Mouse (Mus musculus) erythroblast, adult 5-6 weeks (primary cell): Measurements from ENCODE around the gene Tmppe. TPM values are rescaled to one million over a fixed set of nuclear protein-coding genes. Genes with fewer than 3 reads are reported as not detected.
"Not testable (repeated sequence)": the region's sequence is repeated elsewhere in the genome, so short reads cannot be mapped to it uniquely, and the experiment has no call there.

Experiments
- ATAC-seq: replicated peaks from 2 replicates; pipeline ENCODE4 v1.8.0; 2016; ENCODE audit warnings: moderate number of reproducible peaks, mild to moderate bottlenecking, moderate TSS enrichment, inconsistent platforms; ENCODE audit not compliant: poor library complexity, low FRiP score, severe bottlenecking
- total RNA-seq, 2 experiments: library from RNA; stranded (forward) in 1 of 2; stranded (reverse) in 1 of 2; fragments of 150-400 nt in 1 of 2; fragments of 200-764, 138-1000 nt in 1 of 2; gene quantifications; 2 replicates each; pipeline versions ENCODE4 v1.2.3 to v1.2.4; 2015 to 2017; ENCODE audit warnings: low replicate concordance in 2 of 2

Tmppe gene
- total RNA-seq, 2 experiments from 2014 or later = 2.2 TPM; not detected in 1

- ATAC-seq = no peak
These were observed 10.2 kb upstream of the Tmppe start for GRCm38 (mm10) chr9:114390749-114391075.

GRCm38 (mm10) chr9:114394136-114394535, 6.8 kb upstream of the Tmppe start:
- ATAC-seq = not testable (repeated sequence)

DNA sequence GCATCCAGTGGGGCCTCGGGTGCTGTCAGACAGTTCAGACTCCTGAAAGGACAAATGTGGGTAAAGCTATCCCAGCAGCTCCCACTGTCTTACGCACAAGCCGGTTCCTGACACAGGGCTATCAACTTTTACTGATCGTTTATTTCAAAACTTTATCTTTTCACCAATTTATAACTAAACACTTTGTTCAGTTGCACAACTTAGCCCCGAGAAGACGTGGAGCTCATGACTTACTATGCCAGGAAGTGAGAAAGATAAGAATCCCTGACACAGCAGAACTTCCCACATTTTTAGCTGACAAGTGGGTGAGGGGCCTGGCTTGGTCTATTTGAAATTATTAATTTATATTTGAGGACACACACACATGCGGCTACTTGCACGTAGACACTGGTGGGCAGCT, 6.2 kb upstream of the Tmppe start:
- no peak for ATAC-seq

DNA sequence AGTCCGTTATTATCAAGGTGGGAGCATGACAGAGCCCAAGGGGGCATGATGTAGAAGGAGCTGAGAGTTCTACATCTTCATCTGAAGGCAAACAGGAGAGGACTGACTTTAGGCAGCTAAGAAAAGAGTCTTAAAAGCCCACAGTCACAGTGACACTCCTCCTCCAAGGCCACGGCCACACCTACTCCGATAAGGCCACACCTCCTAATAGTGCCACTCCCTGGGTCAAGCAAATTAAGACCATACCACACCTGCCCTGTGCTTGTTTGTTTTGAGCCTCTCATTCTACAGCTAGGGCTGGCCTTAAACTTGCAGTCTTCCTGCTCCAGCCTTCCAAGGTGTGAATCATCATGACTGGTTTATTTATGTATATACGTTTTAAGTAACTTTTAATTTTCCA, 5.6 kb upstream of the Tmppe start:
- ATAC-seq = peak; percentile 70

DNA sequence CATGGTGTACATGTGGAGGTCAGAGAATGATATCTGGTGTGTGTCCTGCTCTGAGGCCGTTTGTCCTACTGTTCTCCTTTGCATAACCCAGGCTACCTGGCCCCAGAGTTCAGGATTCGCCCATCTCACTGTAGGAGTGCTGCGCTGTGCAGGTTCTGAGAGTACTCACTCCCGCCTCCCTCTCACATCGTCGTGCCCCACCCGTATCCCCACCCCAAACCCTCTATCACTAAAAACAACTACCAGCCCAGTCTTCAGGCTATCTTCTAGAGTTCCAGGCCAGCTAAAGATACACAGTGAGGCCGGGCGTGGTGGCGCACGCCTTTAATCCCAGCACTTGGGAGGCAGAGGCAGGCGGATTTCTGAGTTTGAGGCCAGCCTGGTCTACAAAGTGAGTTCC, 1.2 kb upstream of the Tmppe start:
- ATAC-seq = no peak

- ATAC-seq = no peak
These were observed 337 bp upstream of the Tmppe start for GRCm38 (mm10) chr9:114400588-114400948.

DNA sequence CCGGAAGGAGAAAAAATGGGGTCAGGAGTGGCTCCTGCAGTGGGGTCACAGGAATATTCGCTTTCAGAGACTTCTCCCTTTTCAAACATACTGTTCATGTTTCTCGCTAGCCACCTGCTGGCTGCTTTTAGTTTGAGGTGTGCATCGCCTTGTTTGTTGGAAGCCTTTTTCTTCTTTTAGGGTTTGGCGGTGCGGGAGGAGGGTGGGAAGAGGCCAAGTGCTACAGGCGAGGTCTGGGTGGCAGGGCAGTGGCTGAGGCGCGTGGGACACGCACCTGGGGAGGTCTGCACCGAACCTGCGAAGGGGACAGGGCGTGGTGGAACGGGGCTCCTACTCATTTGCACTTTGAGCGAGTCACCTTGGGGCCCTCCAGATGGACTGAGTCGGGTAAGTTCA, 778 bp downstream of the Tmppe start:
- ATAC-seq = no peak

GRCm38 (mm10) chr9:114407676-114408075, 6.8 kb downstream of the Tmppe start:
- no peak for ATAC-seq

DNA sequence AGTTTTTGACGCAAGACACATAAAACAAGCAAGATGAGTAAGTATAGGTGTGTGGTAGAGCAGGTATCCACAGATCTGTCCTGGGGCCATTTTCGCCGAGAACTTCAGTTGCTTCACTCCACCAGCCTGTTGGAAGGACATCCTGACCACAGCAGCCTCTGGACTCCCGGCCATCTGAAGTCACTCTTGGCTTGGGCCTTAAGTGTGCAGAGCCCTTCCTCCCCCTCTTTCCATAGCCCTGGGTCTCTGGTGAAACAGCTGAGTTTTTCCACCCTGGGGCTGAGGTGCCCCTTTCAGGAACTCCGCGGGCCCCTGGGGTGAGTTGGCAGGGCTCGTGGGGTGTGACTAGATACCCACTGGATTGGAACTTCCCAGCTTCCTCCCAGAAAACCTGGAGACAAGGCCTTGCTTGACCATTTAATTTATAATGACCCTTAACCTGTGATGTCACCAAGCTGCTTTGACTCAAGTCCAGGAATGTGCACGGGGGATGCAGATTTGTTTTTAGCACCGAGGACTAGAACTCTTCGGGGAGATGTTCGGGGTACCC, 9.5 kb downstream of the Tmppe start:
- ATAC-seq = no peak

GRCm38 (mm10) chr9:114411295-114411694, 10.4 kb downstream of the Tmppe start:
- no peak for ATAC-seq

GRCm38 (mm10) chr9:114412406-114412805, 11.5 kb downstream of the Tmppe start:
- no peak for ATAC-seq

GRCm38 (mm10) chr9:114413866-114414265, 13.0 kb downstream of the Tmppe start:
- no peak for ATAC-seq

- ATAC-seq = peak; percentile 64; the same call in 1 of the 2 replicates
These were observed 14.8 kb downstream of the Tmppe start for GRCm38 (mm10) chr9:114415701-114416100.

DNA sequence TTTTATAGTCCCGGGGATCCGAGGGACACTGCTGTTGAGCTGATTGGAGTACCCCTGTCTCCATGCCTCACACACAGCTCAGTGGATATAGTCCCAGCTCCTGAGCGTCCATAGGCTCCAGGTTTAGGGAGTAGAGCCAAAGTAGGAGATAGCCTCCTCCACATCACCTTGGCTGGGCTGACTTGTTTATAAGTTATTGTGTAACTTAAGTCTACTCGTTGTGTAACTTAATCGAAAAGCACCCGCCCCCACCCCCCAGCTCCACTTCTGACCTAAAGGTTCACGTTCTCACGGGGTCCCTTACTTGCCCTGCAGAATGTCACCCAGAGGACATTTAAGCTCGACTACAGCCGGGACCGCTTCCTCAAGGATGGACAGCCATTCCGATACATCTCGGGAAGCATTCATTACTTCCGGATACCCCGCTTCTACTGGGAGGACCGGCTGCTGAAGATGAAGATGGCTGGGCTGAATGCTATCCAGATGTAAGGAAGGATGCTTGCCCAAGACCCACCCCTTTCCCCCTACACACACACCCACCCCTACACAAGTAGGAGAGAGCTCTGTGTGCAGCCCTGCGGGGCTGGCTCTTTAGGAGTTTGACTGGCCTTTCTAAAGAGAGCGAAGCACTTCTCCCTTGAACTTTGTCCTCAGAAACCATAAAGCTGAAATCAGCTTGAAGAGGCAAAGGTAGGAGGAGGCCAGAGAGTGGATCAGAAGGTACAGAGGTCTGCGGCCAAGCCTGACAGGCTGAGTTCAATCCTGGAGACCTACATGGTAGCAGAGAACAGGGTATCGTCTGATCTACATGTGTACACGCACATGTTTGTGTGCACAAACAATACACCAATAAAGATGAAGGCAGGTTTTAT, 16.0 kb downstream of the Tmppe start:
- ATAC-seq = no peak

- ATAC-seq = no peak; the same call in 1 of the 2 replicates
These were observed 17.3 kb downstream of the Tmppe start for GRCm38 (mm10) chr9:114418187-114418586.

- ATAC-seq = no peak
These were observed 19.5 kb downstream of the Tmppe start for GRCm38 (mm10) chr9:114420443-114420842.

- ATAC-seq = no peak
These were observed 20.1 kb downstream of the Tmppe start for GRCm38 (mm10) chr9:114421045-114421444.

DNA sequence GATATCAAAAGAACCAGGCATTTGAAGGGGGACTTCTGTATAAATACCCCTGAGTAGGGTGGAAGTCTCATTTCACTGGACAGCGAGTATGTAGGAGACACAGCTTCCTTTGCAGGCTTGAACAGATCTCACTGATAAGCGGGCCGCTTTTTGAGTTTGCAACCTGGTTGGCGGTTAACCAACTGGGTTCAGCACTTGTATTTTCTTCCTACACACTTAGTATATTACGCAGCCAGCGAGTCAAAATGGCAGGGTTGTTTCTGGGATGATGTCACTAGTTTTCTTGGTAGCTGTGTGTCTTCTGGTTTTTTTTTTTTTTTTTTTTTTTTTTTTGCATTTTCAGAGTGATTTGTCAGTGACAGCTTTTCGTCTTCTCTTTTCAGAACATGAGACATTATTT, 20.9 kb downstream of the Tmppe start:
- no peak for ATAC-seq

DNA sequence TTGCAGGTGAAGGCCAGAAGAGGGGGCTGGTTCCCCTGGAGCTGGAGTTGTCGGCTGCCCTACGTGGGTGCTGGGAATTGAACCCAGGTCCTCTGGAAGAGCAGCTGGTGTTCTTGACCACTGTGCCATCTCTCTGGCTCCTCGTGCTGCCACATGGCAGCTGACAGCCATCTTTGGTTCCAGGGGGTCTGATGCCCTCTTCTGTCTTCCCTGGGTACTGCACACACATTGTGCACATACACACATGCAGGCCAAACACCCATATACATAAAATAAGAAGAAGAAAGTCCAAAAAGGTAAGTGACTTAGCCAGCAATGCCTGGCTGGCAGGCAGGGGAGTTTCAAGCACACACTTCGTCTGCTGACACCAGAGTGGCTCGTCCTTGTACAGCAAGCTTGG, 24.7 kb downstream of the Tmppe start:
- ATAC-seq = no peak

DNA sequence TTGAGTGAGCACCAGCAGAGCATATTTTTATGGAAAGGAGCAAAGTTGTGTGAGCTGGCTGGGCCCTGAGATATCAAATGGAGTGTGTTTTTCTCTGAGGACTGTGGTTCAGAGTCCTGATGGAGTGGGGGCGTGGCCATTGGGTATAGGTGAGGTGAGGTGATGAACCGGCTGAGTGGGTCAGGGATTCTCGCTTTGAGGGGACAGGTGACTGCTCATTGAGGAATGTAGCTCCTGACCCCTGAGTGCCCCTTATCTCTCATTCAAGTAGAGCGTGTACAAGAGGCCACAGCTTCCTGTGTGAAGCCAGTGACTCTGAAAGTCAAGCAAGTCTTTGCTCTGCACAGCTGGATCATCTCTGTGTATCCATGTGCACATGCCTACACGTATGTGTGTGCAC, 25.3 kb downstream of the Tmppe start:
- no peak for ATAC-seq

DNA sequence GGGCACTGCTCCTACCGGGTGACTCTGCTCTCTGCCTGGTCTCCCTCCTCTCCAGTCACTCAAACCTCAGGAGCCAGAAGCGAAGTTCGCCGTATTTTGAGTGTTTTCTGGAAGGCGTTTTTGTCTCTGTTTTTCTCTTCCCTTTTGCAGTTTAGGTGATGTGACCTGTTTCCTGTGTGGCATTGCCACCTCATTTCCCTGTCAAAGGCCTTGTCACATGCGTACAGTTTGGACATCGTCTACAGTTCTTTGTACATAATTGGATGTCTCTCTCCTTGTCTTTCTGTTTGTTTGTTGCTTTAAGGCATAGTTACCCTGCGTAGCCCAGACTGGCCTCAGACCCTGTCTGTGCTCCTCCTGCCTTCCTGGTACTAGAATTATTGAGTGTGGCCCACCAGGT, 26.5 kb downstream of the Tmppe start:
- ATAC-seq = no peak
